Mouse (Mus musculus) intestine, embryonic 15.5 days (tissue): ENCODE results near the gene Anapc15-ps. TPM values are rescaled to one million over a fixed set of nuclear protein-coding genes. Genes with fewer than 3 reads are reported as not detected.

ENCODE experiments used
- ATAC-seq: fragments of 200-750 bp; cut with Nextera tagmentation; 2 replicates; pipeline ENCODE4 v1.8.0; 2017; ENCODE audit warnings: moderate TSS enrichment, moderate library complexity
- H3K27ac ChIP-seq: fragments of 300-500 bp; sonication (generic); 2 replicates; pipeline ENCODE4 v1.5.1; 2015; ENCODE audit warnings: mild to moderate bottlenecking, inconsistent platforms
- H3K27me3 ChIP-seq: fragments of 300-500 bp; sonication (generic); replicated peaks from 2 replicates; pipeline ENCODE4 v1.6.1; 2015; ENCODE audit warnings: inconsistent platforms
- H3K36me3 ChIP-seq: fragments of 300-500 bp; sonication (generic); 2 replicates; pipeline ENCODE4 v1.6.1; 2015; ENCODE audit warnings: inconsistent platforms
- H3K4me1 ChIP-seq: fragments of 300-500 bp; sonication (generic); replicated peaks from 2 replicates; pipeline ENCODE4 v1.6.1; 2015; ENCODE audit warnings: inconsistent platforms
- H3K4me2 ChIP-seq: fragments of 300-500 bp; sonication (generic); replicated peaks from 2 replicates; pipeline ENCODE4 v1.6.1; 2015; ENCODE audit warnings: mild to moderate bottlenecking, inconsistent platforms
- H3K4me3 ChIP-seq: fragments of 300-500 bp; sonication (generic); replicated peaks from 2 replicates; pipeline ENCODE4 v1.5.1; 2015; ENCODE audit warnings: inconsistent platforms
- H3K9ac ChIP-seq: fragments of 300-500 bp; sonication (generic); 2 replicates; pipeline ENCODE4 v1.6.1; 2015; ENCODE audit warnings: inconsistent platforms
- H3K9me3 ChIP-seq: fragments of 300-500 bp; sonication (generic); 2 replicates; pipeline ENCODE4 v1.6.1; 2016; ENCODE audit warnings: inconsistent platforms
- WGBS: fragments of 180-500 bp; shearing (Covaris S2); methylation state at CpG from one replicate; pipeline ENCODE4 v1.1.7; 2015; 5-methylcytosine and 5-hydroxymethylcytosine counted together
- polyA plus RNA-seq: library from polyadenylated mRNA; unstranded; fragments of >200 nt; fragmentation: Nextera tagmentation; extraction: Ambion mirVana; gene quantifications from 2 replicates; pipeline ENCODE4 v1.2.1, GENCODE M21; 2015

Anapc15-ps gene
- polyA plus RNA-seq, result not detected in 2 replicates

DNA sequence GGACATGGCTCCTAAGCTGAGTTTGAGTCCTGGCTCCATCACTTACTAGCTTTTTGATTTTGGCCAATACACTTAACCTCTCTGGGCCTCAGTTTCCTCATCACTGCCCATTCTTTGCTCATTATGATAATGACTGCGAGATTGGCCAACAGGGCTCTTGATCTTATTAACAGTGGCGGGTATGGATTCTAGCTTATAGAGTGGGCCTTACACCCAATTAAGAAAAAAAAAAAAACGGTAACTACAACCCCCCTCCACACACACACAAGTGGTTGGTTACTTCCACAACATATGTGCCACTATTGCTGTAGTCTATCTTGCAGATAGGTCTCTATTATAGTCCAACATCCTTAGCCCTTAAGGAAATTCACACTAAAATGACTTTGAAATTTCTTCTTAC is at the start of gene Anapc15-ps:
Gene Anapc15-ps, minus strand, starts transcription at position 101 of the 400 bp plus-strand sequence.
- Histone ChIP-seq H3K9me3 (no peaks in the 10 kb centered on the region), H3K9ac (no peak within 1 kb of the TSS), H3K4me1 (no peaks in the 10 kb centered on the region), H3K4me3 (no peak within 1 kb of the TSS), H3K27ac (no peak within 1 kb of the TSS), H3K36me3 (no peaks in the 10 kb centered on the region), H3K4me2 (no peak within 1 kb of the TSS), H3K27me3 (no peaks in the 10 kb centered on the region)
- whole genome bisulfite sequencing, result 90% methylated on average over 3 of the region's 3 CpGs
- no peak for ATAC-seq

GRCm38 (mm10) chr10:95722203-95722611 is 49.0 kb upstream of the Anapc15-ps start:
- Histone ChIP-seq H3K36me3 (no peaks in the 10 kb centered on the region), H3K4me1 (0 out of 2 replicates have a peak, but pooled peaks cover 3% of the 10 kb centered on the region), H3K9ac (no peak overlapping the region), H3K9me3 (no peaks in the 10 kb centered on the region), H3K4me3 (no peak overlapping the region), H3K27me3 (no peaks in the 10 kb centered on the region), H3K4me2 (no peak overlapping the region), H3K27ac (no peak overlapping the region)
- ATAC-seq, result no peak
- 73% methylated on average over 10 of the region's 10 CpGs for WGBS

DNA sequence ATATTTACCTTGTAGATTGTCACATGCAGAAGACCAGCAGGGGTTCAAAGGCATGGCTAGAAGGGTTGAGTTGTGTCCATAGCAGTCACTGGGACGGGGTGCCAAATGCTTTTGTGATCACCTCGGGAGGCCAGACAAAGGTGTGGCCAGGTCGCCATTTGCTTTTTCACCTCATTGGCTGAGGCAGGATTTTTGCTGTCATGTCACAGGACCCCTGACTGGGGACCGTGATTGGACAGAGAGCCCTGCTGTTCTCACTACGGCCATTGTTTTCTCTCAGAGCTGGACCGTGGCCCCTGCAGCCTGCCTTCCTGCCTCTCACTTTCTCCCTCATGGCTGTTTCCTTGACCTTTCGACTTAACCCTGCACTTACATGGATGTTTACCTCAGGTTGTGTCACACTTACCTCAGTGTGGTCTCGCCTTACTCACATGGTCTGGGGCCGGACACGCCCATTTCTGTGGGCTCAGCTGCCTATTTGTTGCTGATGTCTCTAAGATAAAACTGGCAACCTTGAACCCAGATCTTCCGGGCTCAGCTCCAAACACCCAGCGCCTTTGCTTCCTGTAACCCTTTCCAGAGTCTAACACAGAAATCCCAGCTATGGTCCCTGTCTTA is 47.0 kb upstream of the Anapc15-ps start:
- H3K4me2 ChIP-seq, result no peak overlapping the region
- H3K4me3 ChIP-seq, result no peak overlapping the region
- no peaks in the 10 kb centered on the region for H3K9me3 ChIP-seq
- no peak for ATAC-seq
- H3K27me3 ChIP-seq, result no peaks in the 10 kb centered on the region
- WGBS, result 61% methylated on average over 12 of the region's 12 CpGs
- H3K9ac ChIP-seq, result no peak overlapping the region
- H3K36me3 ChIP-seq, result no peaks in the 10 kb centered on the region
- H3K27ac ChIP-seq, result no peak overlapping the region
- H3K4me1 ChIP-seq, result no peaks in the 10 kb centered on the region

GRCm38 (mm10) chr10:95719472-95719871 is 46.2 kb upstream of the Anapc15-ps start:
- no peaks in the 10 kb centered on the region for H3K9me3 ChIP-seq

GRCm38 (mm10) chr10:95718760-95719159 is 45.5 kb upstream of the Anapc15-ps start:
- no peaks in the 10 kb centered on the region for H3K9me3 ChIP-seq
- WGBS, result 12% methylated on average over 1 of the region's 1 CpGs
- no peak overlapping the region for H3K4me2 ChIP-seq

More at GRCm38 (mm10) chr10:95719472-95719871, 46.2 kb upstream of the Anapc15-ps start:
- H3K4me2 ChIP-seq, result no peak overlapping the region
- H3K27ac ChIP-seq, result no peak overlapping the region
- no peak for ATAC-seq
- no peak overlapping the region for H3K4me3 ChIP-seq
- H3K9ac ChIP-seq, result no peak overlapping the region
- H3K27me3 ChIP-seq, result no peaks in the 10 kb centered on the region
- no peaks in the 10 kb centered on the region for H3K4me1 ChIP-seq
- WGBS, result 79% methylated on average over 6 of the region's 6 CpGs
- no peaks in the 10 kb centered on the region for H3K36me3 ChIP-seq

GRCm38 (mm10) chr10:95717106-95717680 is 43.9 kb upstream of the Anapc15-ps start:
- Histone ChIP-seq H3K9me3 (no peaks in the 10 kb centered on the region), H3K4me3 (no peak overlapping the region), H3K4me2 (no peak overlapping the region), H3K36me3 (no peaks in the 10 kb centered on the region), H3K4me1 (0 out of 2 replicates have a peak, but pooled peaks cover 3% of the 10 kb centered on the region), H3K27ac (no peak overlapping the region), H3K9ac (no peak overlapping the region), H3K27me3 (no peaks in the 10 kb centered on the region)
- no peak for ATAC-seq
- WGBS, result 72% methylated on average over 16 of the region's 16 CpGs

More at GRCm38 (mm10) chr10:95718760-95719159, 45.5 kb upstream of the Anapc15-ps start:
- Histone ChIP-seq H3K36me3 (no peaks in the 10 kb centered on the region), H3K27me3 (no peaks in the 10 kb centered on the region), H3K4me1 (no peaks in the 10 kb centered on the region), H3K9ac (no peak overlapping the region), H3K4me3 (no peak overlapping the region), H3K27ac (no peak overlapping the region)
- ATAC-seq, result no peak

DNA sequence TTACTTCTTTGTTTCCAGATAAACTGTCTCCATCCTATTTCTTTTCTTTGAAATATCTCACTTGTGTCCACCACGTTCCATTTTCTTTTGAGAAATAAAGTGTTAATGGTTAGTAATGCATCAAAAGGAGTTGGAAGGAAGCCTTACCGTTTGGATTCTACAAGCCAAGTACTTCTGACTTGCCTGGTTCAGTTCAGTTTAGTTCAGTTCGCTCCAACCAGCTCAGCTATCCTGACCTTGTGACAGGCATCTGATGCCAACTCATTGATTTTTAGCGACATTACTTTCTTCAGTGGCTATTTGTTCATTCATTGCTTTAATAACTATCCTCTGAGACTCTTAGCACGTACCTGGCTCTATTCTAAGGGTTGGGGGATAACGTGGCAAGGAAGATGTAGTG is 42.4 kb upstream of the Anapc15-ps start:
- Histone ChIP-seq H3K4me1 (0 out of 2 replicates have a peak, but pooled peaks cover 4% of the 10 kb centered on the region), H3K9me3 (no peaks in the 10 kb centered on the region), H3K4me2 (no peak overlapping the region), H3K36me3 (no peaks in the 10 kb centered on the region), H3K9ac (no peak overlapping the region), H3K27ac (no peak overlapping the region), H3K27me3 (no peaks in the 10 kb centered on the region), H3K4me3 (no peak overlapping the region)
- no peak for ATAC-seq
- WGBS, result 61% methylated on average over 6 of the region's 6 CpGs

GRCm38 (mm10) chr10:95712221-95712620 is 39.0 kb upstream of the Anapc15-ps start:
- WGBS, result 44% methylated on average over 6 of the region's 6 CpGs
- Histone ChIP-seq H3K4me2 (no peak overlapping the region), H3K27ac (no peak overlapping the region), H3K27me3 (no peaks in the 10 kb centered on the region), H3K9ac (no peak overlapping the region), H3K9me3 (no peaks in the 10 kb centered on the region), H3K36me3 (no peaks in the 10 kb centered on the region), H3K4me3 (no peak overlapping the region), H3K4me1 (0 out of 2 replicates have a peak, but pooled peaks cover 4% of the 10 kb centered on the region)
- ATAC-seq, result no peak

GRCm38 (mm10) chr10:95709903-95710660 is 36.8 kb upstream of the Anapc15-ps start:
- Histone ChIP-seq H3K27me3 (no peaks in the 10 kb centered on the region), H3K27ac (no peak overlapping the region), H3K9ac (no peak overlapping the region), H3K9me3 (no peaks in the 10 kb centered on the region), H3K36me3 (no peaks in the 10 kb centered on the region), H3K4me2 (no peak overlapping the region), H3K4me3 (no peak overlapping the region), H3K4me1 (0 out of 2 replicates have a peak, but pooled peaks cover 4% of the 10 kb centered on the region)
- WGBS, result 69% methylated on average over 8 of the region's 8 CpGs
- no peak for ATAC-seq

DNA sequence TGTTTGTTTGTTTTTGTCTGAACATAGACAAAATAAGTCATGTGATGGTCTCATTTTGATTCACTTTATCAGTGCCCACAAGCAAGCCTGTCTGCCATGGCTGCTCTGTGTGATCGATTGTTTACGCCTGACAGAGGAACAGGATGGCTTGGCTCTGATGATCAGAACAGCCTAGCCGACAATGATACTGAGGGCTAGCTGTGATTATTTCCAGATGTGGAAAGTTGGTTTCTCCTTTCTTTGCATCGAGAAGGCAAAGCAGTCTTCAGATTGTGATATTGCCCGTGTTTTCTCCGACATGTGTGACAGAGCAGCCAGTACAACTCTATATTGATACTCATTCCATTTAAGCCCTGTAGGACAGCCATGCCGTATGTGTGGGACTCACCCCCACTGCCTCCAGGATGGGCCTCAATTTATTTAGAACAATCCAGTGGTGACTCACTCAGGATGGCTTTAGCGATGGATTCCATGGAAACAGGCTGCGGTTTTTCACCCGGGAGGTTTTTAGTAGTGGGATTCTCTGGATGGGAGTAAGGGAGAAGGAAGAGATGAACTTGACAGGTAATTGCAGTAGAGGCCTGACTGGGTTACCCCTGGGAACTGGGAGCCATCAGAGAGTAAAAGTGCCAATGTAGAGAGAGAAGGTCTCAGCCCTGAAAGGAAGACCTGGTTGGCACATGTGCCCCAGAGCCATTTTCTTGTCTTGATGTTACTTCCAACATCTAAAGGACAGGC is 36.1 kb upstream of the Anapc15-ps start:
- no peaks in the 10 kb centered on the region for H3K27me3 ChIP-seq
- WGBS, result 67% methylated on average over 10 of the region's 10 CpGs
- no peaks in the 10 kb centered on the region for H3K36me3 ChIP-seq
- no peak overlapping the region for H3K4me2 ChIP-seq
- no peak for ATAC-seq
- no peak overlapping the region for H3K27ac ChIP-seq
- no peaks in the 10 kb centered on the region for H3K9me3 ChIP-seq
- no peak overlapping the region for H3K4me3 ChIP-seq
- H3K4me1 ChIP-seq, result 0 out of 2 replicates have a peak, but pooled peaks cover 4% of the 10 kb centered on the region
- H3K9ac ChIP-seq, result no peak overlapping the region

DNA sequence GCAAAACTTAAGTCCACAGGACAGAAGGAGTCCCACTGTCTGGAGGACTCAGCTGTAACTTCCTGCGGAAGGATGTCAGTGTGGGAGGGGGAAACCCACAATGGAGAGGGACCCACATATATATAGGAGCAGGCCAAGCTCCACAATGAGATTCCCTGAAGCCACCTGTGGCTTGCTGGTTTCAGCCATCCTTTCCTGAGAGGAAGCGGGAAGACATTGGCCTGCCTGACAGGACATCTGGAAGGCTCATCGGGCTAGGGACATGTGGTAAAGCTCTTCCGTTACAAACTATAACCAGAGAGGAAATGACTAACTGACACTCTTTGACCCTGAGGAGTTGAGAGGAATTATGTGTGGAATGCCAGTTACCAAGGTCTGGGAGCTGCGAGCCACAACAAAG is 34.8 kb upstream of the Anapc15-ps start:
- 48% methylated on average over 5 of the region's 5 CpGs for WGBS
- no peaks in the 10 kb centered on the region for H3K27me3 ChIP-seq
- H3K4me2 ChIP-seq, result no peak overlapping the region
- no peak overlapping the region for H3K27ac ChIP-seq
- no peak overlapping the region for H3K4me3 ChIP-seq
- H3K9ac ChIP-seq, result no peak overlapping the region
- no peak for ATAC-seq
- H3K4me1 ChIP-seq, result 0 out of 2 replicates have a peak, but pooled peaks cover 4% of the 10 kb centered on the region
- H3K9me3 ChIP-seq, result no peaks in the 10 kb centered on the region
- no peaks in the 10 kb centered on the region for H3K36me3 ChIP-seq

DNA sequence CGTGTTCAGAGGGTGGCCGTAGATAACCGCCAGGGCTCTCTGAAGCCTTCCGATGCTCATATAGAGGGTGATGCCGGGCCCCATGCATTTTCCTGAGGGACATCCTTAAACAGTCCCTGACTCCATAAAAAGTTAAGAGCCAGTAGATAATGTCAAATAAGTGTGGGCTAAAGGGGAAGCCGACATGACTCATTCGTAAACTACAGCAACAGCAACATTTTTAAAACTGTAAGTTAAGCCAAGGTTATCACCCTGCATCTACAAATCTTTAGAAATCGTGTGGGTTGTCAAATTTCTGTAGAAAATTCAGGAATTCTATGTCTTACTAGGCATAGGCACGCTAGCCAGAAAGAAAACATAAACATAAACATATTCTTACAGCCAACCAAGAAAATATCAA is 33.6 kb upstream of the Anapc15-ps start:
- H3K27me3 ChIP-seq, result no peaks in the 10 kb centered on the region
- H3K4me2 ChIP-seq, result no peak overlapping the region
- H3K36me3 ChIP-seq, result no peaks in the 10 kb centered on the region
- no peaks in the 10 kb centered on the region for H3K4me1 ChIP-seq
- no peaks in the 10 kb centered on the region for H3K9me3 ChIP-seq
- WGBS, result 88% methylated on average over 9 of the region's 9 CpGs
- no peak overlapping the region for H3K9ac ChIP-seq
- no peak overlapping the region for H3K4me3 ChIP-seq
- ATAC-seq, result no peak
- no peak overlapping the region for H3K27ac ChIP-seq
